Mouse (Mus musculus) ES-Bruce4 (cell line): ENCODE results near the gene Prrxl1.

Experiments
- CTCF ChIP-seq: IDR thresholded peaks from one replicate; pipeline ENCODE4 v1.8.1; 2011; ENCODE audit warnings: low read depth, low read length
- EP300 ChIP-seq: IDR thresholded peaks from 2 replicates; pipeline ENCODE4 v1.6.1; 2011; ENCODE audit warnings: low read depth, low read length; ENCODE audit not compliant: insufficient read depth
- POLR2A ChIP-seq: IDR thresholded peaks from one replicate; pipeline ENCODE4 v1.8.1; 2011; ENCODE audit warnings: low read length; ENCODE audit not compliant: insufficient read depth

DNA sequence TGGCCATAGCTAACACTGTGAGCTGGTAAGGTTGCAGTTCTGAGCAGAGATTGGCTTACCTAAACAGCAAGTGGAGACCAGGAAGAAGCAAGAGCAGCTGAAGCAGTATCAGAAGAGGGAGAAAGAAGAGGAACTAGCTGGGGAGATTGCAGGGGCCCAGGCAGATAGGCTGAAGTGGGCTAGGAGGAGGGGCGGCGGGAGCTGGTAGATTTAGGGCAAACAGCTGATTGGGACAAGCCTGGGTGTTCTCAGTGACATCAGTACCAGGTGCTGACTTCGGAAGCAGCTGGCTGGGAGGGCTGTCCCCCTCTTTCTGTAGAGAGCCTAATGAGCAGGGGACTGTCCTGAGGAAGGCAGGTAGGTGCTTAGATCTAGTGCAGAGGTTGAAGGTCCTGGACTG is 37.8 kb upstream of the Prrxl1 start:
- no peak for TF ChIP-seq POLR2A
- no peak for TF ChIP-seq CTCF
- no peak for TF ChIP-seq EP300
